Mouse (Mus musculus) midbrain, embryonic 13.5 days (tissue): ENCODE measurements around the gene D8Ertd738e. TPM values are rescaled to one million over a fixed set of nuclear protein-coding genes. Genes with fewer than 3 reads are reported as not detected.

Experiments used
- ATAC-seq: fragments of 200-750 bp; cut with Nextera tagmentation; 2 replicates; pipeline ENCODE4 v1.8.0; 2017; ENCODE audit warnings: mild to moderate bottlenecking, moderate TSS enrichment, moderate library complexity
- H3K27ac ChIP-seq: fragments of 300-500 bp; sonication (generic); 2 replicates; pipeline ENCODE4 v1.5.1; 2015; ENCODE audit warnings: inconsistent platforms, mild to moderate bottlenecking, moderate library complexity
- H3K27me3 ChIP-seq: fragments of 300-500 bp; sonication (generic); 2 replicates; pipeline ENCODE4 v1.6.1; 2015; ENCODE audit warnings: mild to moderate bottlenecking, inconsistent platforms
- H3K36me3 ChIP-seq: fragments of 300-500 bp; sonication (generic); 2 replicates; pipeline ENCODE4 v1.6.1; 2015; ENCODE audit warnings: mild to moderate bottlenecking, inconsistent platforms
- H3K4me1 ChIP-seq: fragments of 300-500 bp; sonication (generic); replicated peaks from 2 replicates; pipeline ENCODE4 v1.6.1; 2015; ENCODE audit warnings: inconsistent platforms
- H3K4me2 ChIP-seq: fragments of 300-500 bp; sonication (generic); replicated peaks from 2 replicates; pipeline ENCODE4 v1.6.1; 2015; ENCODE audit warnings: moderate library complexity, mild to moderate bottlenecking, inconsistent platforms
- H3K4me3 ChIP-seq: fragments of 300-500 bp; sonication (generic); replicated peaks from 2 replicates; pipeline ENCODE4 v1.5.1; 2015; ENCODE audit warnings: mild to moderate bottlenecking, inconsistent platforms
- H3K9ac ChIP-seq: fragments of 300-500 bp; sonication (generic); replicated peaks from 2 replicates; pipeline ENCODE4 v1.6.1; 2015; ENCODE audit warnings: mild to moderate bottlenecking, inconsistent platforms
- H3K9me3 ChIP-seq: fragments of 300-500 bp; sonication (generic); 2 replicates; pipeline ENCODE4 v1.6.1; 2016; ENCODE audit warnings: mild to moderate bottlenecking, inconsistent platforms
- WGBS: fragments of 180-500 bp; shearing (Covaris S2); methylation state at CpG from one replicate; pipeline ENCODE4 v1.1.7; 2015; 5-methylcytosine and 5-hydroxymethylcytosine counted together
- polyA plus RNA-seq: library from polyadenylated mRNA; unstranded; fragments of >200 nt; fragmentation: Nextera tagmentation; extraction: Ambion mirVana; gene quantifications from 2 replicates; pipeline ENCODE4 v1.2.1, GENCODE M21; 2015

D8Ertd738e gene
- polyA plus RNA-seq, 1 experiment from 2014 or later = 273 TPM

GRCm38 (mm10) chr8:84208381-84209380 is 40.8 kb downstream of the D8Ertd738e start:
- H3K4me3 ChIP-seq = no peak overlapping the region
- H3K36me3 ChIP-seq = peaks cover 46% of the 10 kb centered on the region
- 31% methylated on average over 17 of the region's 17 CpGs for WGBS
- no peak overlapping the region for H3K4me2 ChIP-seq
- peak overlapping the region; percentile 67; the same call in 1 of the 2 replicates for H3K27ac ChIP-seq
- peaks cover 31% of the 10 kb centered on the region for H3K4me1 ChIP-seq
- H3K9me3 ChIP-seq = no peaks in the 10 kb centered on the region
- 0 out of 2 replicates have a peak, but pooled peaks have one; percentile 18 for ATAC-seq
- peak overlapping the region; percentile 40; the same call in 1 of the 2 replicates for H3K9ac ChIP-seq
- no peaks in the 10 kb centered on the region for H3K27me3 ChIP-seq

- peaks cover 37% of the 10 kb centered on the region for H3K36me3 ChIP-seq
- H3K4me3 ChIP-seq = no peak overlapping the region
- peaks cover 39% of the 10 kb centered on the region for H3K4me1 ChIP-seq
- no peaks in the 10 kb centered on the region; the same call in 1 of the 2 replicates for H3K27me3 ChIP-seq
- H3K4me2 ChIP-seq = no peak overlapping the region
- ATAC-seq = no peak
- WGBS = 75% methylated on average over 7 of the region's 7 CpGs
- no peaks in the 10 kb centered on the region for H3K9me3 ChIP-seq
- peak overlapping the region; percentile 40; the same call in 1 of the 2 replicates for H3K9ac ChIP-seq
- peak overlapping the region; percentile 67; the same call in 1 of the 2 replicates for H3K27ac ChIP-seq
Measured at GRCm38 (mm10) chr8:84207811-84208210, 41.7 kb downstream of the D8Ertd738e start.

GRCm38 (mm10) chr8:84206666-84207065 is 42.9 kb downstream of the D8Ertd738e start:
- peaks cover 8% of the 10 kb centered on the region for H3K27me3 ChIP-seq
- peaks cover 26% of the 10 kb centered on the region for H3K36me3 ChIP-seq
- no peak for ATAC-seq
- peaks cover 39% of the 10 kb centered on the region for H3K4me1 ChIP-seq
- WGBS = 94% methylated on average over 3 of the region's 3 CpGs
- no peak overlapping the region for H3K4me2 ChIP-seq
- H3K9me3 ChIP-seq = no peaks in the 10 kb centered on the region
- H3K27ac ChIP-seq = no peak overlapping the region
- H3K4me3 ChIP-seq = no peak overlapping the region
- no peak overlapping the region for H3K9ac ChIP-seq

- Histone ChIP-seq H3K36me3 (peaks cover 12% of the 10 kb centered on the region), H3K4me3 (no peak overlapping the region), H3K9ac (no peak overlapping the region), H3K4me2 (no peak overlapping the region), H3K27ac (no peak overlapping the region), H3K27me3 (peaks cover 17% of the 10 kb centered on the region), H3K4me1 (peaks cover 49% of the 10 kb centered on the region), H3K9me3 (no peaks in the 10 kb centered on the region)
- ATAC-seq = no peak
- WGBS = 90% methylated on average over 5 of the region's 5 CpGs
Measured at GRCm38 (mm10) chr8:84205073-84205472, 44.4 kb downstream of the D8Ertd738e start.

- peak overlapping the region; percentile 55 for H3K27ac ChIP-seq
- H3K9ac ChIP-seq = peak overlapping the region; percentile 57
- peak overlapping the region; percentile 74 for H3K4me2 ChIP-seq
- H3K4me3 ChIP-seq = peak overlapping the region; percentile 37
- H3K4me1 ChIP-seq = peaks cover 51% of the 10 kb centered on the region
- no peaks in the 10 kb centered on the region for H3K9me3 ChIP-seq
- 64% methylated on average over 13 of the region's 13 CpGs for WGBS
- peaks cover 3% of the 10 kb centered on the region; the same call in 1 of the 2 replicates for H3K36me3 ChIP-seq
- 0 out of 2 replicates have a peak, but pooled peaks have one; percentile 5 for ATAC-seq
- peaks cover 19% of the 10 kb centered on the region for H3K27me3 ChIP-seq
Measured at GRCm38 (mm10) chr8:84203975-84204772, 45.3 kb downstream of the D8Ertd738e start.

GRCm38 (mm10) chr8:84202938-84203917 is 46.3 kb downstream of the D8Ertd738e start:
- H3K9me3 ChIP-seq = no peaks in the 10 kb centered on the region
- H3K27ac ChIP-seq = peak overlapping the region; percentile 55
- H3K4me2 ChIP-seq = peak overlapping the region; percentile 74
- peaks cover 51% of the 10 kb centered on the region for H3K4me1 ChIP-seq
- 10% methylated on average over 34 of the region's 34 CpGs for WGBS
- H3K4me3 ChIP-seq = peak overlapping the region; percentile 37
- peaks cover 19% of the 10 kb centered on the region for H3K27me3 ChIP-seq
- peak overlapping the region; percentile 57 for H3K9ac ChIP-seq
- peak; percentile 31; the same call in 1 of the 2 replicates for ATAC-seq
- H3K36me3 ChIP-seq = no peaks in the 10 kb centered on the region

GRCm38 (mm10) chr8:84202466-84202865 is 47.1 kb downstream of the D8Ertd738e start:
- Histone ChIP-seq H3K9me3 (no peaks in the 10 kb centered on the region), H3K27me3 (peaks cover 19% of the 10 kb centered on the region), H3K4me2 (peak overlapping the region; percentile 74), H3K27ac (peak overlapping the region; percentile 55; the same call in 1 of the 2 replicates), H3K4me1 (peaks cover 53% of the 10 kb centered on the region), H3K4me3 (no peak overlapping the region), H3K36me3 (no peaks in the 10 kb centered on the region), H3K9ac (no peak overlapping the region)
- no peak for ATAC-seq
- 93% methylated on average over 9 of the region's 9 CpGs for WGBS

- Histone ChIP-seq H3K27ac (0 out of 2 replicates have a peak overlapping the region, but pooled peaks have one; percentile 2), H3K4me2 (peak overlapping the region; percentile 74), H3K4me1 (peaks cover 57% of the 10 kb centered on the region), H3K36me3 (no peaks in the 10 kb centered on the region), H3K9ac (peak overlapping the region; percentile 69), H3K4me3 (peak overlapping the region; percentile 43), H3K9me3 (no peaks in the 10 kb centered on the region), H3K27me3 (peaks cover 19% of the 10 kb centered on the region)
- 62% methylated on average over 15 of the region's 15 CpGs for WGBS
- ATAC-seq = no peak
Measured at GRCm38 (mm10) chr8:84201545-84202245, 47.8 kb downstream of the D8Ertd738e start.

GRCm38 (mm10) chr8:84200652-84201544 is 48.6 kb downstream of the D8Ertd738e start:
- Histone ChIP-seq H3K4me3 (peak overlapping the region; percentile 43), H3K9ac (peak overlapping the region; percentile 69), H3K36me3 (no peaks in the 10 kb centered on the region), H3K27ac (peak overlapping the region; percentile 2; the same call in 1 of the 2 replicates), H3K9me3 (no peaks in the 10 kb centered on the region), H3K4me1 (peaks cover 57% of the 10 kb centered on the region), H3K27me3 (peaks cover 19% of the 10 kb centered on the region), H3K4me2 (peak overlapping the region; percentile 74)
- WGBS = 9% methylated on average over 41 of the region's 70 CpGs
- ATAC-seq = no peak
